Mouse (Mus musculus) left cerebral cortex, postnatal 10 days (tissue): Measurements from ENCODE around the gene Suv39h2. TPM values are rescaled to one million over a fixed set of nuclear protein-coding genes. Genes with fewer than 3 reads are reported as not detected.

Experiments
- DNase-seq, 2 experiments: peaks; one replicate each; pipeline ENCODE4 v3.0.0; 2021 to 2022; ENCODE audit warnings: low spot score in 2 of 2, mixed read lengths in 1 of 2; ENCODE audit errors: extremely low spot score in 1 of 2
- intact Hi-C: fragments of 180-260 bp; cut with DNase I; formaldehyde crosslinking; loops from one replicate; pipeline ENCODE4 v1.15.1; 2025
- total RNA-seq, 2 experiments: library from RNA; stranded (reverse); gene quantifications; 2 replicates each; pipeline ENCODE4 v1.2.3; 2021

Suv39h2 gene
- total RNA-seq = 1 to 10 TPM; 3.9 to 4.2 TPM

DNA sequence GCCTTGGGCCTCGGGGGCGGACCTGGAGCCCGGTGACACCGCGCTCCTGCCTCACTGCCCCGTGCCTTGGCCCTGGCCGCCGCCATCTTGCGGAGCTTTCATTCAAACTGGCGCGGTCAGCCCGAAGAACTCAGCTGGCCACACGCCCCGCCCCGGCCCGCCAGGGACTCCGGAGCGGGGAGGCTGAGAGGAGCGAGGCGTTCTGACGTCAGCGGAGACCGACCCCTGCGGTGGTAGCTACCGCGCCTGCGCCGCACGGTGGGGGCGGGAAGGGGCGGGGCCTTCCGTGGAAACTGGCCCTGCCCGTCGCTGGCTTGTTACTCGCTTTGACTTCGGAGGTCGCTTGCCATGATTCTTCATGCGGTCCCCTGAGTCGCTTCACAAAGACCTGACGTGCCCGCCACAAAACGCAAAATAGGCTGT, at the start of gene Suv39h2:
Gene Suv39h2, minus strand, starts transcription at position 171 of the 423 bp plus-strand sequence.
- intact Hi-C loops = no loop called here

GRCm38 (mm10) chr2:3522558-3522957, 47.7 kb upstream of the Suv39h2 start:
- no peak for DNase-seq
- intact Hi-C loops = no loop called here

More for the DNA sequence above, at the start of gene Suv39h2:
- DNase-seq = peak; percentile 93 to 98

GRCm38 (mm10) chr2:3512552-3513454, 38.0 kb upstream of the Suv39h2 start, which contains the start of the genes Gm45902, Hspa14 and Cdnf:
TSS of gene Gm45902 (minus strand) at chr2:3512790.
TSS of gene Hspa14 (minus strand) at chr2:3512814.
TSS of gene Cdnf (plus strand) at chr2:3513030.
- DNase-seq = peak; percentile 96 to 99
- intact Hi-C loops = loop anchor here (5.0 kb wide), 1 partner anchor 71 kb away; no protein-coding TSS in a partner anchor

GRCm38 (mm10) chr2:3512076-3512475, 37.2 kb upstream of the Suv39h2 start:
- intact Hi-C loops = loop anchor here (5.0 kb wide), 1 partner anchor 70 kb away; no protein-coding TSS in a partner anchor
- peak in 1 of 2 experiments; percentile 56 for DNase-seq

DNA sequence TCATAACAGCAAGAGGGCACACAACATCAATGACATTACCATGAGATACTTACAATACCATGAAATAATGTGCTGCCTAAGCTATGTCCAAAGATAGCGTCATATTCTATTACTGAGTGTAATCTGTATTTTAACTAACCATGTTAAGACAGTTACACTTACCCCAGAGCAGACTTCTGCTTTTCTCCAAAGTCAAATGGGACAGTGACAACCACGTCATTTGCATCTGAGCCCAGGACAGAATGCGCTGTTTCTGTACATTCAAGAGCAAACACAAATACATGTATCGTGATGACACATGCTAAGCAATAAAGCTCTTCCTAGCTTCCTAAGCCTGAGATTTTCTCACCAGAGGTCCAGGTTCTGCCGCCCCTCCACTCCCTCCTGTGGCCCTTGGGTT, 26.1 kb upstream of the Suv39h2 start:
- intact Hi-C loops = no loop called here
- DNase-seq = no peak

- intact Hi-C loops = no loop called here
Observed at GRCm38 (mm10) chr2:3499543-3499942, 24.7 kb upstream of the Suv39h2 start.

DNA sequence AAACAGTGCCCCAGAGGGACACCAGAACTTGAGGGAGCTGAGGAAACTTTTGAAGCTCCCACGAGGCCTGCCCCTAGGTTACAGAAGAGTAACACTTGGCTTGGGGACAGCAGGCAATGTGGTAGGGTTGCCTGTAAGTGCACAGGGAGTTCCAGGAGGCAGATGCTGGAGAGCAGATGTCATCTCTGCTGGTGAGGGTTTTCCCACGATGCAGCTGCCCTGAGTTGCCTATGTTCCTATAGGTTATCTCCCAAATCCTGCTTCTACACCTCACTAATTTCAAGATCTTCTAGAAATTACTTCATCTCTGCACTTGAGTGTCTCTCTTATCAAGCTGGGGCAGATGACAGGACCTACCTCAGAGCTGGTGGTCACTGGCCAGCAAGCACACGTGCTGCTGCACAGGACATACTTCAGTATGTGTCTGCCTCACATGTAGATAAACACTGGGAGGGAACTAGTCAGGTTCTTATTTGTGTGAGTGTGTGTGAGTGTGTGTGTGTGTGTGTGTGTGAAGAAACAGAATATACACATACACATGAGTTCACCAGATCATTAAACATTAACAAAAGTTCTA, 19.1 kb upstream of the Suv39h2 start:
- no peak for DNase-seq
- intact Hi-C loops = no loop called here

More at GRCm38 (mm10) chr2:3499543-3499942, 24.7 kb upstream of the Suv39h2 start:
- DNase-seq = no peak

DNA sequence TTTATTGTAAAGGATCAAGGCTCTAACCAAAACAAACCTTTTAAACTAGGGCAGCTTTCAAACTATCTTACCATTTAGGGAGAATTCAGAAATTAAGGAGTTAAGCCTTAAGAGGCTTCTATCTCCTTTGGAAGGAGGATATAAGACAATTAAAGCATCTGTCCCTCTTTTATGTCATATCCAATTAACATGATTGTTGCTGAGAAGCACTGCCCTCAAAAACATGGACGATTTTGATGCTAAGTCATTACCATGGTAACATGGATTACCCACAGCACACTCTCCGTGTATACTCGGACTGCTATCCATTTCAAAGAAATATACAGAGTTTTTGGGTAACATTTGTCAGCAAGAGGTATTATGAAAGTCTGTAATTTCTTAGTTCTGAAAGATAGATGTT, 15.0 kb upstream of the Suv39h2 start:
- DNase-seq = no peak
- intact Hi-C loops = no loop called here

DNA sequence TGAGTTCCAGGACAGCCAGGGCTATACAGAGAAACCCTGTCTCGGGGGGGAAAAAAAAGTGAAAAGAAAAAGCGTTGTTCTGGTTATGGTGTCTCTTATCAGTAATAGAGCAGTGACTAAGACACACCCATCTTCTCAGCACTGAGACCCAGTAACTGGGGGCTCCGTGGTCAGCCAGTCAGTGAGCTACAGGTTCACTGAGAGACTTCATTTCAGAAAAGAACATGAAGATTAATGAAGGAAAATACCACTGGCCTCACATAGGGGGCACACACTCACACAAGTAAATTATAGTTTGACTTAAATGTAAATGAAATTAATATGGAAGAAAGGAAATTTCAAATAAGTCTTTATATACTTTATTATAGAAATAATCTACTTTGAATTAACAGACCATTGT, 5.4 kb upstream of the Suv39h2 start:
- intact Hi-C loops = no loop called here
- no peak for DNase-seq

DNA sequence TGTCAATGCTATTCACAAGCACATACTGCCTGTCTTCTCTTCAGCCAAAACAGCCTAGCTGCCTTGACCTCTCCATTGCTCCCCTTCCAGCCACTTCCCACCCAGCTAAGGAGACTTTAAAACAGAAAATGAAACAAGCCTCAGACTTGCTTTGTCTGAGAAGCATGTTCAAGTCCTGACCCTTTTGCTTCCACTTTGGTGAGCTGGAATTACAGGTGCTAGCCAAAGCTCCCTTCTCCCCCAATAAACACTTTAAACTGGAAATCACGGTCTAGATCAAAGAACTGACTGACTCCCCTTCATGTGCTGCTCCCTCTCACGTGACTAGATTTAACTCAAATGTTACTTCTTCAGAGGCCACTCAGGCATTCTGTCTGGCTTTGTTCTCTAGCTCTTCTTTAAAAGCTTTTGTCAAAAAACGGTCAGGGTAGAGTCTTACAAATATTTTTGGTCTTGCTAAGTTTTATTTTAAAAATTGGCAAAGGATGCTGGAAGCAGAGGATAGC, 968 bp upstream of the Suv39h2 start:
- intact Hi-C loops = no loop called here

DNA sequence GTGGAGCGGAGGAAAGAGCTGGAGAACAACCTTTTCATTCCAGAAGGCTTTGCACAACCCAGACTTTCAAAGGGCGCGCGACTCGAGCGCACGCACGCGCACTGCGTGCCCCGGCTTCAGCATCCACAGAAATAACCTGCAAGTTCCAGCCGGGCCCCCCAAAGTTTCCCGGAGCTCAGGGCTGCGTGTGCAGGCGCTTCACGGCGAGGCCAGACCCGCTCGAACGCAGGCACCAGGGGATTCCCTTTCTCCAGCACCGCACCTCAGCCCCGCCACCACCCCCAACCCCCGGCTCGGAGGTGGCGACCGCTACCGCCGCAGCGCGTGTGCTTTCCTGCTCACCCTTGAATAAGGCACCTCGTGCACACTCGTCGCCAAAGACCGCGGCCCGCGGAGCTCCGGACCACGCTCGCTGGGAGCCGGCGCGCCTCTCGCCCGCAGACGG, 448 bp downstream of the Suv39h2 start:
- intact Hi-C loops = no loop called here
- DNase-seq = peak; percentile 49 to 69

More for the DNA sequence above, 968 bp upstream of the Suv39h2 start:
- no peak for DNase-seq

- intact Hi-C loops = no loop called here
- no peak for DNase-seq
Observed at GRCm38 (mm10) chr2:3473891-3474290, 940 bp downstream of the Suv39h2 start.

- DNase-seq = no peak
- intact Hi-C loops = no loop called here
Observed at GRCm38 (mm10) chr2:3456590-3456989, 18.2 kb downstream of the Suv39h2 start.

DNA sequence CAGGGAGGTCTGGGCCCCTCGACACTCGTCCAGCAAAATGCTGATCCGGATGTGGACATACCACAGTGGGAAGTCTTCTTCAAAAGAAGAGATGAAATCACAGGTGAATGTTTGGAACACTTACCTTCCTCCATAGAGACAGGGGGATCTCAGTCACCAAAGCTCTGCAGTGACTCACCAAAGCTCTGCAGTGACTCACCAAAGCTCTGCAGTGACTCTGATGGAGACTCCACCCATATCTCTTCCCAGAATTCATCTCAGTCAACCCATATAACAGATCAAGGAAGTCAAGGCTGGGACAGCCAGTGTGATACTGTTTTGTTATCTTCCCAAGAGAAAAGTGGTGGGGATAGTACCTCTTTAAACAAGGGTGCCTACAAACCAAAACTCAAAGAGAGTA, 21.7 kb downstream of the Suv39h2 start:
- intact Hi-C loops = no loop called here
- DNase-seq = no peak

DNA sequence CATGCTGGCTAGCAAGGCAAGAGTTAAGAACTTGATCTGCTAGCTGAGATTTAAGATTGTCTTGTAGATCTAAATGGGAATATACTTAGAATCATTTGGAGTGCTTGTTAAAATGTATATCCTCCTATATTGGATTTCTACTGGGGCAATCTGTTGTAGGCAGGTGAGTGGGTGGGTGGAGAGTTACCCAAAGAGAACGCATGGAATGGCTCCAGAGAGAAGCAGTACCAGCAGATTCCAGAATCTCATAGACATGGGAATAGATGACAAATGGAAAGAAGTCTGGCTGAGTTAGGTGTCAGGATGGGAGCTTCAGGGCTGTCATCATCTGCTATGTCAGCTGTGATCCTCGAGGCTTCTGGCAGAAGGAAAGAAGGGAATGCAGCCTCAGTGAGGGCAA, 25.4 kb downstream of the Suv39h2 start:
- DNase-seq = peak in 1 of 2 experiments; percentile 48
- intact Hi-C loops = no loop called here

DNA sequence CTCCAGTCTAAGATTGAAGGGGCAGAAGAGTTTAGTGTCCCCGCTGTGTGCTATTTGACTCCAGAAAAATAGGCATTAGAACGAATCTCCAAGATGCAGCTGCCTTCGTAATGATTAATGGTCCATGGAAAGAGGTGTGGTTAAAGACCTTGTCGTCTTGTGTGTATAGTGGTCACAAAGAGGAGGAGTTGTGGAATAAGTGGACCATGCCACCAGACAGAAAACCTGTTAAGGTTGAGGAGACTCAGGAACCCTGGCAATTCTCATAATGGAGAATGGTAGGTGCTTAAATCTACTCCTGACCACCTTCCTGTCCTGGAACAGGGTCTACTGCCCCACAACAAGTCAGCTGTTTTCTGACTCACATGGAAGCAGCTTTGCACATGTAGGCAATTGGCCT, 28.8 kb downstream of the Suv39h2 start:
- intact Hi-C loops = no loop called here
- no peak for DNase-seq

DNA sequence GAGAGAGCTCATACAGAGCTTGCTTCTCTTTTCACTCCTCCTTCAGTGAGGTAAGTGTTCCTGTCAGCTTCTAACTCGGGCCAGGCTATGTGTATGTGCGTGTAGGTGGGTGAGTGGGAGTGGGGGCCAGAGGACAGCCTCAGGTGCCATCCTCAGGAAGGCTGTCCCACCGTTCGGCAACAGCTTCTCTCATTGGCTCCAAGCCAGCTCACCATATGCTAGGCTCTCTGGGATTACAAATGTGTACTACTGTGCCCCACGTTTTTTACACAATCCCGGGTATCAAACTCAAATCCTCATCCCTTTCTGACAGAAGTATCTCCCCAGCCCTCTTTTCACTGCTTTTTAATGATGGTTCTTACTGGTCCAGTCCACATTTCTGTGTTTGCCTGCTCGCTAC, 30.6 kb downstream of the Suv39h2 start:
- peak in 1 of 2 experiments; percentile 45 for DNase-seq
- intact Hi-C loops = loop anchor here (5.0 kb wide), 1 partner anchor 68 kb away; the partner anchor contains the start of genes Cdnf, Gm45902 and Hspa14

DNA sequence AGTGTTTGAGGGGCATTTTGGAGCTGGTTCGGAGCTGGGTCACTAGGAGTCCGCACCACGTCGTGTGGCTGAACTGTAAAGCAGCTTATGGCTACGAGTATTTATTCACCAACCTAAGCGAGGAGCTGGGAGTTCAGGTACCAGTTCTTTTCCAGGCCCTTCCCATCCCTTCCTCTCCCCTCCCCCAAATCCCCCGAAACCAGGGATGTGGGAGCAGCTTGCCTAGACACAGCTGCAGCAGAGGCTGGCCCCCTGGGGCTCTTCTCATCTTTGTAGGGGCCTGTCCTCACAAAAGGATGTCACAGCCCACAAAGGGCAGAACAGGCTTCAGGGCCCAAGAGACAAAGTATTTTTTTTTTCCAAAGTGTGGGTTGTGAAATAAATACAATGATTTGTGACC, 36.9 kb downstream of the Suv39h2 start:
- DNase-seq = peak in 1 of 2 experiments; percentile 51
- intact Hi-C loops = no loop called here

DNA sequence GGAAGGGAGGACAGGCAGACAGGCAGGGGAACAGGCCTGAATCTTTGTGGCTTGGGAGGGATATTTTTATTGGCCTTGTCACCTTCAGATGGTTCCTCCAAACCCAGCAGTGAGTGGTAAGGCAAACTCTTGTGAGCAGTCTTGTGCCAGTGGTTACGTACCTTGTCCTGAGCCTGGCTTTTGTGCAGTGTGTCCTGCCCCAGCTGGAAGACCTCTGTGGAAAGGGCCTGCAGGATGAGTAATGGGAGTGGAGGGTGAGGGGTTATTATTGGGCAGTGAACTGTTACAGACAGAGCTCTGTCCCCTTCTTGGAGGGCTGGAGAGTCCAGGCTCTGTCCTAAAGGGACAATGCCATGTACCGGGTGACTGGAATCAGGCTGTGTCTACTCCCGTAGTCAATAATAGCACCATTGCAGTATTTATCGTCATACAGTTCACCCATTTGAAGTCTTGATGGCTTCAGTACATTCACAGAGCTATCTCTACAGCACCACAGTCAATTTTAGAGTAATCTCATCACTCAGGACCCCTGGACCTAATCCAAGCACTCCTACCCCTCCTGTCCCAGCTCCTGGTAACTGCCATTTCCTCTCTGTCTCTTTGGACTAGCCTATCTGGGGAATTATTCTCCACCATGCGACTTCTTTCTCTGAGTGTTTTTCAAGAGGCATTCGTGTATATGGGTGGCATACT, 39.3 kb downstream of the Suv39h2 start:
- no peak for DNase-seq
- intact Hi-C loops = no loop called here
